Mouse (Mus musculus): ENCODE measurements around the gene Ggct.

DNA sequence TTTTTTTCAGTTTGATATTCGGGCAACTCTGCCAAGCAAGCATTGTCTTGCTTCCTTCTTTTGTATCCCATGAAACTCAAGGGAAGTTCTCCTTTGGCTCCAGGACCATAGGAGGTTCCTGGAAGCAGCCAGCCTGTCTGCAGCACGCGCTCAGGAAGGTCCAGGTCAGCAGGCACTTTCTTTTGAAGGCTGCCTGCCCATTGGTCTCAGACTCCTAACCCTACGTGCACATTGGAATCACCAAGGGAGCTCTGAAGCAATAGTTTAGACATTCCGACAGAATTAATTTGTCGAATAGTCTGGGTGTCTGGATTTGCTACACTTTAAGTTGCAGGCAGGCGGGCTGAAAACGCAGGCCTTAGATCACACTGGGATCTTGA, 21.0 kb downstream of the Ggct start:
- TF ChIP-seq POLR2A (IDR thresholded peaks at IDR 0.05; ENCODE audit: borderline replicate concordance, insufficient read depth, low read length) (no peak), CTCF (IDR thresholded peaks at IDR 0.05; ENCODE audit: borderline replicate concordance, insufficient read depth, low read depth, low read length) (no peak)
